Mouse (Mus musculus) heart, adult 8-10 months (tissue): ENCODE measurements around the gene Gm21973. TPM values are rescaled to one million over a fixed set of nuclear protein-coding genes. Genes with fewer than 3 reads are reported as not detected.

ENCODE experiments used
- DNase-seq: peaks from one replicate; pipeline ENCODE4 v3.0.0; 2022; ENCODE audit warnings: low spot score
- total RNA-seq, 4 experiments: library from RNA; stranded (reverse); gene quantifications; 2 replicates each; pipeline ENCODE4 v1.2.4; 2022

Gene Gm21973
- total RNA-seq = not detected

DNA sequence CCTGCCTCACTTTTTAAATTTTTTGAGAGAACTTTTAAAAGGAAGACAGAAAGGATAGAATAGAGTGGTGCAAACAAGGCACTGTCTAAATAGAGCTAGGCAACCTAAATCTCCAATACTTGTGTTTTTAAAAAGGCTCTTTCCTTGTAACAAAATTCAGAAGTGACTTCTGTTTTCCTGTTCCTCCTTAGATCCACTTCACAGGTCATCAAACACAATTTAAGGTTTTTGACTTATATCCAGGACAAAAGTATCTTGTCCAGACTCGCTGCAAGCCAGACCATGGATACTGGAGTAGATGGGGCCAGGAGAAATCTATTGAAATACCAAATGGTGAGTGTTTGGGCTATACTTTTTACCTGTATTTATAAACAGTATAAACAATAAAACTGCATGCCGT, at the start of gene Gm21973:
Gene Gm21973 (plus strand): TSS at position 301 of the 400 bp plus-strand sequence.
- DNase-seq = no peak

DNA sequence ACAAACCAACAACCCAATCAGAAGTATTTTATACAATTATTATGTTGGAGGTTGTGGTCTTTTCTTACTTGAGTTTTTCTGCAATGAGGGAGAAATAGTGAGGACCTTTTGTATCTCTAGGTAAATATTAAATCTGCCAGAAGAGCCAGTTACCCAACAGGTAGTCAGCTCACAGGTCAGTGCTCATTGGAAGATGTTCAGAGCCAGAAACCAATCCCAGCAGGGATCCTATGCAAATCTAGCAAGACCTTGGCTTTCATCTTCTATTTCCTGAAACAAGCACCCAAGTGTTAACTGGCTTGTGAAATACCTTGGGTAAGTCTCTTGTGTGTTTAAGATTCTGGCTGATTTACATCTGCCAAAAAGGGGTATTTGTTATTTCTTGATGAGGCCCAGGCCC, 48.8 kb upstream of the Gm21973 start:
- DNase-seq = no peak

DNA sequence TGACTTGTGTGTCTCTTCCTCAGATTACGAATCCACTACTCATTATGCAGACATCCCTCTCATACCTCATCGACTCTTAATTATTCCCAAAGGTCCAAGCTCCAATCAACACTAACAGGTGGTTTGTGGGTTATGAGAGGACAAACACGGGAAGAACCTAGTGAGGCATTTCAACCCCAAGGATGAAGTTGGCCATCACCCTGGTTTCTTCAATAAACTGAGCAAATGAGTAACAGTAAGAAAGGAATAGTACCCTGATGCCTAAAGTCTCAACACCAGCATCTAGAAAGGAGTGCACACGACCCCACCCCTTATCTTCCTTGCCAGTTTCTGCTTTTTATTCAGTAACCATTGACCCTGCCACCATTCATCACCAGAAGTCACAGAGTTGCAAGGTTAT, 47.7 kb upstream of the Gm21973 start:
- no peak for DNase-seq

DNA sequence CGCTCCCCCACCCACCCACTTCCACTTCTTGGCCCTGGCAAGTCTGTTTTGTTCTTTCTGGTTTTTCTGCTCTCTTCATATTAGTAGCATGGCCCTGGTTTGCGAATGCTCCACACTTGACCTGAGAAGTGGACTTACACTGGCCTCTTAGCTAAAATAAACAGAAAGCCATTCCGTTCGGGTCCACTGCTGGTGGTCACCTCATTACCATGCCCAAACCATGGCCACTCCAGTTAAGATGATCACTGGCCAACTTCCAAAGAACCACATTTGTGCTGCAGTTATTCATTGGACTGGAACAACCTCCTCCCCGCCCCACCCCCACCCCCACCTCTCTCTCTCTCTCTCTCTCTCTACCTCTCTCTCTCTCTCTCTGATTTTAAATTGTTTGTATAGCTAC, 43.6 kb upstream of the Gm21973 start:
- DNase-seq = no peak

DNA sequence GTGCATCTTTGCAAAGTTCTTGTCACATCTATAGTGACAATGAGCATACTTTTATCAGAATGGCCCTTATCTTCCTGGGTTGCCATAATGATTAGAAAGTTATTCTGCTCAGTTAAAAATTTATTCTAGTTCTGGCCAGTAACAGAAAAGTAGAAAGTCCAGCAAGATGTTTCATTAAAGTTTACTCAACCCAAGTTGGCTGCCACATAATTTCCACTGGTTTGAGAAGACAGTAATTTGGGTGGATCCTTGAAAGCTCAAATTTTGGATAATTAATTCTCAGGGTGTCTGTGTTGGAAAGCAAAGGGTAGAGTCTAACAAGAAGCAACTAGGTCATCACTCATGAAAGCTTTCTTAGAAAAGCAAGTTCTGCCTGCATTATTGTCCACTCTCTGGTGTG, 41.5 kb upstream of the Gm21973 start:
- no peak for DNase-seq

DNA sequence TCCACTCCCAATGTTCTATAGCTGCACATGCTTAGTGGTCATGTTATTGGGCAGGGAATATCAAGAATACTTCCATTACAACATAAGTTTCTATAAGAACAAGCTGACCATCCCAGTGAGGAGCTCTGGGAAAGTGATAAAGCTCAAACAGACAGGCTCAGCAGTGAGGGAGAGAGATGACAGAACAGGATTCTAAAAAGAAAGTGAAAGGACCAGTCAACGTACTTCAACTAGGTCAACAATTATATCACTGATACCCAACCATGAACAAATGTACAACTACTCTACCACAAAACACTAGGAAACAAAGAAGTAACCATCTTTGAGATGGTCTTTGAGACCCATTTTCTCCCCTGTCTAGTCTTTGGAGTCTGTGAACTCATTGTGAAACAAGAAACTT, 28.6 kb upstream of the Gm21973 start:
- DNase-seq = no peak

DNA sequence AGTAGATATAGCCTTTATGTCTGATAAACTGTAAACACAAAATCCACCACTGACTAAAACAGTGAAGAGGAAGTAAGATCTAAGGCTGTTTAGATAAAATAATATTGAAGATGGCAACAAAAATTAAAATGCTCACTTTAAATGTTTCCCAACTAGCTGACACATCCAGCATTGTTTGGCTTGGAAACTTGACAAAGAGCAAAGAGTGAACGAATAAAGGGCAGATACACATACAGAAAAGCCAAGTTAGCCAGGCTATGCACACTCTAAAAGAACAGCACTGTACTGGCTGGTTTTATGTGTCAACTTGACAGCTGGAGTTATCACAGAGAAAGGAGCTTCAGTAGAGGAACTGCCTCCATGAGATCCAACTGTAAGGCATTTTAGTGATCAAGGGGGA, 27.1 kb upstream of the Gm21973 start:
- no peak for DNase-seq

DNA sequence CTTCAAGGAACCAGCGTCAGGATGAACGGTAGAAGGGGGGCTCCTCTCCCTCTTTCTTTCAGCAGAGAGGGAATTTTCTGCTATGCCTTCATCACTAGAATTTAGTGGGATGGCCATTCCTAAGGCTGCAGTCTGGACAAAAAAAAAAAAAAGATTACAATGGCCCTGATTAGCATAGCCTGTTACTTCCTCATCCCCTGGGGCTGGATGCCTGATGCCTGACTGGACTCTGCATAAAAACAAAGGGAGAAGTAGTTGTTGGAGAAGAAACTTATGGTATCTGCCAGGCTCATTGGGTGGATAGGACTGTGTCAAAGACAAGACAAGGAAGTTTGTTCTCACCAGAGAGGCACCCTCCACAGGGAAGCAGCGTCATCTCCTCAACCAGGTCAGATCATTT, 25.7 kb upstream of the Gm21973 start:
- no peak for DNase-seq

DNA sequence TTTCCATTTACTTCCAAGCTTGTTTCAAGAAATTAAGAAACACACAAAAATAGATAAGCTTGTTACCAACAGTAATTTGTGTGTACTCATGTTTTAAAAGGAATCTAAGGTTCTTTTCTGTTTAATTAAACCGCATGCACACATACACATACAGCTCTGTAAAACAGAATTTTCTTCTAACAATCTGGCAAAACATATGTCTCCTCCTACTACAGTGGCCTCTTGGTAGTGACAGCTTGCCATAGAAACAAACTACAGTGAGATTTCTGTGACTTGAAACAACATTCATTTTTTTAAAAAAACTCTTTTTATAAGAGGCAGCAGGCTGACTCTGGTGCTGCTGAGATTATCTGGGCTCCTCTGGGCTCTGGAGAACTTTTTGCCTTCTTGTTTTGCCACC, 18.7 kb upstream of the Gm21973 start:
- no peak for DNase-seq

DNA sequence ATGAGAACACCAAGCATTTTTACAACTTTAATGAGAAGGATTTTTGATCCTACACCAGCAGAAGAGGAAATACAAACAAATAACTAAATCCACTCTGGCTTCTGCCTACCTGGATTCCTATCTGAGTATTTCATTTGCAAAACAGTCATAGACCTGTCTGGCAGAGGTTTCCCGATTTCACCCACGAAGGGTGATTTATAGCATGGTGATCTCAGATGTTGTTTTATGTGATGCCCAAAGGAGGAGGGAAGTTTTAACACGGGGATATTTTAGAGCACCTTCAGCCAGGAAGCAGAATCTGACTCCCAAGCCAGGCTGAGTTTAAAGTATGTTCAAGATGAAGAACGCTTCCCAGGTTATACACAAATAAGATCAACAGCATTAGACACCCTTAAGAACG, 13.4 kb upstream of the Gm21973 start:
- DNase-seq = no peak

DNA sequence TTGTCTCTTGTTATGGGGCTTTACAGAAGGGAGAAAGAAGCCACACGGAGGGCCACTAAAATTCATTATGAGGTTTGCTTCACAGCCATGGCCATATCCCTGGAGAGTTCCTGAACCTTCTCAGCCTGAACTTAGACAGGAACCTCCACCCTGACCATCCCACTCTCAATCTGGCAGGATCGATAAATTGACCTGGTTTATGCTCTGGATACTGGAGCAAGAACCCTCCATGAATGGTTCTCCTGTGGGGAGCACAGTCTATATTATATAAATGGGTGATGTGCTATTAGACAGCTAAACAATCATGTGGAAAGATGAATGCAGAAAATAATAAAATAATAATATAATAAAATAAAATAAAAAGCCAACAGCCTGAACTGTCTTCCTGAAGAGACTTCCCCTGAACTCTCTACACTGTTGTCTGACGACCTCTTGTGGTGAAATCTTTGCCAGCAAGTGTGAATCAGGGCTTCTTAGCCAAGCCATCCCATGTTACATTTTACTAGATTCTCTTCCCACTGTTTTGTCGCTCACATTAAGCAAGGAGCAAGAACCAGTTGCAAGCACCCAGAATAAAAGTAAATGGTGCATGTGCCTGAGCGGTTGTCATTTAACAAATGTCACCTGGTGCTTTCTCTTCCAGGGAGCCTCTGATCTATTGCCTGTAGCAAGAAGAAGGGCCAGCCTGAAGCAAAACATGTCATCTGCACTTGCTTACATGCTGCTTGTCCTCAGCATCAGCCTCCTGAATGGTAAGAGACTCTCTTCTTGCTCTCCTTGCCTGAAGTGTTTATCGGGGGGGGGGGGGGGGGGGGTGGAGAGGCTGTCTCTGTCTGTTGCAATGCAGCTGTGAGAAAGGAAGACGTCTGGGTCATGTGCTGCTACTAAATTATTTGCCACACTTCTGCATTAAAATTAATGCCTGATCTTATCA, 11.4 kb upstream of the Gm21973 start:
- peak; percentile 41 for DNase-seq

DNA sequence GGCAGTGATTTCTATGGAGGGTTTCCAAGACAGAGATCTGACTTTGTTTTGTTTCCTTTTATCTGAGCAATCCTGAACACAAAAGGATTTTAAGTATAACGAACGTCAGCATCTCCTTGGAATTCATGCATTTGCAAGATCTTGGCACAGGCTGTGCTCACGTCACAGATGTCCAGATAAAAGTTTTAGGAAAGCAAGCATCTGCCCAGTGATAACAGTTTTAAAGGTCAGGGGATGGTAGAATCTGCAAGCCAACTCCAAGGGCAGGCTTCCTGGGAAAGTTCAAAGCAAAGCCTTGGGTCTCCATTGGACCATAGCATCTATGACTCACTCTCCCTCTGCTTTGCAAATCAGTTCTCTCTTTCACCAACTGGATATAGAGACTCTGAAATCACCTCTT, 5.4 kb downstream of the Gm21973 start:
- DNase-seq = no peak

DNA sequence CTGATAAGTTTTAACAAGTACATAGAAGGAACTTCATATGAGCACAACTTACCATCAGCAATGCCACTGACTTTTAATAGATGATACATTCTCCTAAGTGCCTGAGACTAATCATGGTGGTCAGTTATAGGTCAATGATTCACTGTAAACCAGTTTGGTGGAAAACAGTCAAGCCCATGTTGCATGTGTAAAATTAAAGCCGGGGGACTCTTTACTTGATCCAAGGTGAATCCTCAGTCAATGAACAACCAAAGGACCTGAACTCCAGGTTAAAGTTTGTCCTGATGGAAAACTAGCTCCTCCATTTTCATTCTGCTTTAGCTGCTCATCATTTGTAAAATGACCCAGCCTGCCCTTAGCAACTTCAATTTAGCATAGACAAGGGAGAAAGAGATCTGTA, 7.4 kb downstream of the Gm21973 start:
- no peak for DNase-seq

DNA sequence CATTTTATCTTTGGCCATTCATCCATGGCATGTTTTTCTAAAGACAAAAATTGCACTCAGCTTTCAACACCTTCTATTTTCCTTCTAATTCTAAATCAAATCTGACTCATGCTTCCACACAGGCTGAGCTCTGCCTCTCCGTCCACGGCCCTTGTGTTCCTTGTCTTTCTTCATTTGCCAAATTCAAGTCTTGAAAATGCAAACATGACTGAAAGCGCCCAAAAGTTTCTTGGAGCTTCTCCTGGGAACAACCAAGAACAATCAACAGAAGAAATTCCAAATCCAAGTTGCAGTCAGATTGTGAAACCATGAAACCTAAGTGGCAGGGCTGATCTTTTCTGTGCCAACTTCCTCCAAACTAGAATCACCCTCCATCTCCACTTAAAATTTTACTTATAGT, 13.4 kb downstream of the Gm21973 start:
- DNase-seq = no peak

DNA sequence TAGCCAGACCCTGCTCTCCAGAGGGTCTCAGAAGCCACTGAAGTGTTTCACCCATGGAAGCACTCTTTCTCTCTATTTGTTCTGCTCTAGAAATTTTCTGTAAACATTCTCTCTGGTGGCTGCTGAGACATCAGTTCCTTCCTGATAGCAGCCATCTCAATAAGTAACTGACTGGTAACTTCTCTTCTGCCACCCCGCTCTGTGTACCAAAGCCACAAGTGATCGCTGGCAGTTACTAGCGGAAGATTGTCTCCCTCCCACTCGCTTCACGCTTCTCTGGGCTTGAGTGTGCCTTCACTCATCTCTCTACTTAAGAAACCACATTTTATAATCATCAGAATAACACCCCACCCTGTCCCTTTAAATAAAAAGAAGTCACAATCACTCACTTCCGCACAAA, 21.9 kb downstream of the Gm21973 start:
- no peak for DNase-seq

DNA sequence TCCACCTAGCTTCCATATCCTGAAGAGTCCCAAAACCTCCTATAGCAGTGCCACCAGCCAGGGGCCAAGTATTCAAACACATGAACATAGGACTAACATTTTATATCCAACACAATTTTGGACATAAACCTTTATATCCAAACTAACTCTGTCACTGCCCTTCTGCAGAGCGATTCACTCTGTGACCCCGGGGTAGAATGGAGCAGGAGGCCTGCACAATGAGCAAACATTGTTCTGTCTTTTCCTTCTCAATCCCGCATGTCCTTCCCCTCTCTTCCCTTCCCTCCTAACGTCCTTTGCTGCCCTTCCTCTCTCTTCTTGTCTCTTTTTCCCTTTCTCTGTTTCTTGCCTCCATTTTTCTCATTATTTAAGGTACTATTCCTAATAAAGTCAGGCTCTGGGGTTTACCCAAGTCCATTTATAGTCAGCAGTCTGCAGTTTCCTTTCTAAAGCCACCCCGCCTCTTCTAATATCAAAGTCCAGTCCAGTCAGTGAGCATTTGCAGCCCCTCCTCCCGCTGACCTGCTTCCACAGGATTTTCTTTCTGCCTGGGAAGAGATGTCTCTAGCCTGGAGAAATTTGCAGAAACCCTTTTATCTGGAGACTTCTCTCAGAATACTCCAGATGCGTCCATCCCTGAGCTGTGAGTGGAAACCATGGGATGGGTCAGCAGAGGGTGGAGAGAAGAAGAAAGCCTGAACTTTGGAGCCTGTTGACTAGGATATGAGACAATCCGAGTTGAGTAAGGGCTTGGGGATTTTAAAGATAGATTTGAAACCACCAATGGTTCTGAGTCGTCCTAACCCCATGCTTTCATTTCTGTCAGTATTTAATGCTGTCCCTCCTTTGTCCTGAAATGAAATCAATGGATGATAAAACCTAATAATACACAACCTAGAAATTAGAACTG, 33.1 kb downstream of the Gm21973 start, which contains the start of gene Agxt2:
Gene Agxt2 (plus strand): TSS at position 494 of the 910 bp plus-strand sequence.
- DNase-seq = no peak

DNA sequence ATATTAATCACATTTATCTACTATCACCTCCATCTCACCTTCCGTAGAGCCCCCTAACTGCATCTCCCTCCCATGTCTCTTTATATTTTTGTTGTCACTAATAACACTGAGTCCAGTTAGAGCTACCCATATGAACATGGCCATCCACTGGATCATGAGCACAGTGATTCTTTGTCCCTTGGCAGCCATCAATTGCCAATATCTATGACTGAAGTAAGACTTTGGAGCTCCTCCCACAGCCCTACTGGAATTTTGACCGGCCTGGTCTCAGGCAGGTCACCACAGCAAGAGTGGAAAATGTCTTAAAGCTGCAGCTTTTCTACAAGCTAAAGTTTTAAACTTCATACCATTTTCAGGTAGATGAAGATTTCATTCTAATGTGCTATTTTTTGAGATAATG, 41.2 kb downstream of the Gm21973 start:
- DNase-seq = no peak

DNA sequence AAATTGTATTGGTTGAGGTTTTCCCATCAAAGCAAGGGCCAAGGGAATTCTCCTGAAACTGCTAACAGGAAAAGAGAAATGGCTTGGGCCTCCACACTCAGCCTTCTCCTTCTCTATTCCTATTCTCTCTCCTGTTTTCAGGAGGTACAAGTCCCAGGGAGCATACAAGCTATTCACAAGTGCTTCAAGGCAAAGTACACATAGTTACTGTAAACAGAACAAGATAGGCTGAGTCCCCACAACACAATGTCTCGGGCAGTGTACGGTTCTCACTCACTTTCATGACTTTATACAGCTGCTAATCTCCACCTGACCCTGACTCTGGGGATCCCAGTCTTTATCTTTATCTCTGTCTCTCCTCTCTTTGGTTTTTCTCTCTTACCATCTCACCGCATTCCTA, 50.2 kb downstream of the Gm21973 start:
- no peak for DNase-seq

DNA sequence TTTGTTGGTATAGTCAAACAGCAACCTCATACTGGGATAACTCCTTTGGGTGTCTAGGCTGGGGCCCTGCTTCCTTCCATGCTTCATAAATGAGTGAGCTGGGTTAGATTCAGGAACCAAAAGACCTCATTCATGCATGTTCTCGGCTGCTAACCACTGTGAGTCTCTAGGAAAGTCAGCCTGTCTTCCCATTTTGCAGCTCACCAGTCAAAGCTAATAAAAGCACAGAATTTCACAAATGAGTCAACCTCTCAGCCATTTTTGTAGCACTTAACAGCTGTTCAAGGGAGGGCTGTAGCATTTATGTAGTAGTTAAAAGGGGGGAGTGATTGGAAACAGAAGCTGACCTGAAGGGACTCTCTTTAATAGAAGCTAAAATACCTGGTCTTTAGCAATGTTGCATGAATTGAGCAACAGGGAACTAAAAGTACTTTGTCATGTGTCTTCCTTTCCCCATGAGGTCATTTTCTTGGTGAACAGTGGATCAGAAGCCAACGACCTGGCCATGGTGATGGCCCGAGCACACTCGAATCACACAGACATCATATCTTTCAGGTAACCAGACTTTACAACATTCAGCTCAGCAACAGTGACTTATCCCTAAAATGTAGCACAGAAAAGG, 53.3 kb downstream of the Gm21973 start:
- no peak for DNase-seq

DNA sequence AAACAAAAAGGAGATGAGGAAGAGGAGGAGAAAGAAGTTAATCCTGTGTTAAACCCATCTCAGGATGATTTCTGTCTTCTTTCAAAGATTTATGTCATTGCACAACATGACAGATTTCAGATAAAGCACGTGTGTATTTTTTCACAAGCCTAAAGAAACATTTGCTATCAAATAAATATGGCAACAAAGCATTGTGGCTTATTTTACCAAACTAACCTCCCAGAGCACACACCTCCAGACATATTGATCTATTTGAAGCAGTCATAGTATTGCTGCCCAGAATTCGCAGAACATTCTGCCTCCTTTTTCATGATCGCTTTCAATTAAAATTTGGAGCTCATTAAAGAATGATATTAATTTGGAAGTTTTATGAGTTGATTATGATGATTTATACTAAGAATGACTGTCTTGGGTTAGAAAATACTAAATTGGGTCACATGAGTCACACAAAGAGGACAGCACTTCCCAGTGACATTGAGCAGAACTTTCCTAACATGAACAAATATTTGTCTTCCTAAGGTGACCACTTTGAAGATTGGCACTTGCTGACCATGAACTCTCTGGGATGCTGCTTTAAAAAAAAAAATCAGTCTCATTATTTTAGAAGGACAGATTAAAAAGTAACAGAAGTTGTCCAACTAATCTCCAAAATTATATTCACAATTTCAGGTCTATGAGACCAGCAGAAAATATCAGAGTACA, 54.7 kb downstream of the Gm21973 start:
- DNase-seq = no peak

DNA sequence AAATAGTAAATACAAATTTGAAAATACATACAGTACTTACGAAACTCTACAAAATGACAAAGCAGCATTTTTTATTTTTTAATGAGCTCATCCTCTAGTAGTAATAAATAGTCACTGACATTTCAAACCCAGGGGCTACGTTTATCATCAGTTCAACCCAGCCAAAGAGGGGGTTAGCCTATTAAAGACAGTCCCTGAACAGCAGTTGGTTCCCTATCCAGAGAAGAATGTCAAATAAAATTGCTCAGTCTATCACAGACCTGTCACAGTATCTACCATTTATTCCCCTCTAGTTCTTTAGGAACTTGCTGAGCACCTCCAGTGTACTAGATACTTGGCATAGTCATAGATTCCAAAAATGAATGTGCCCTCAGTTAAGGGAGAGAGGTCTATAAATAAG, 62.1 kb downstream of the Gm21973 start:
- no peak for DNase-seq

DNA sequence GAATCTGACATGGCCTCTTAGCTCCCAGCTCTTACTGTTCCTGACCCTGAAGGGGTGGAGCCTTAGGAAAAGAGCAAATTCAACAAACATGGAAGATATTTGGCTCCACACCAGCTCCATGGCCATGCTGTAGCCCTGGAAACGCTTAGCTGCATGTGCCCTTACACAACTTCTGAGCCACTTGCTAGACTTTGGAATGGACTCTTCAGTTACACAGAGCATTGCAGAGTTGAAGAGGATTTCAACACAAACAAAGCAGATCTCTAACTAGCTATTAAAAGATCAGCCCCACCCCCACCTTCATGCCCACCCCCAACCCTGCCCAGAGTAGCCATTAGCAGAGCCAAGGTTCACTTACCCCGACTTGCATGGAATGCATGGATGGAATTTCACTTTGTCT, 74.6 kb downstream of the Gm21973 start:
- no peak for DNase-seq
